Mouse (Mus musculus) heart, postnatal 0 days (tissue): ENCODE results near the gene Sirt1.

Source experiments
- CTCF ChIP-seq: IDR thresholded peaks from 2 replicates; pipeline ENCODE4 v1.5.1; 2016; ENCODE audit warnings: antibody characterized with exemption, control low read depth, low read depth
- EP300 ChIP-seq: IDR thresholded peaks from 2 replicates; pipeline ENCODE4 v1.6.1; 2016; ENCODE audit warnings: antibody characterized with exemption, low read depth

DNA sequence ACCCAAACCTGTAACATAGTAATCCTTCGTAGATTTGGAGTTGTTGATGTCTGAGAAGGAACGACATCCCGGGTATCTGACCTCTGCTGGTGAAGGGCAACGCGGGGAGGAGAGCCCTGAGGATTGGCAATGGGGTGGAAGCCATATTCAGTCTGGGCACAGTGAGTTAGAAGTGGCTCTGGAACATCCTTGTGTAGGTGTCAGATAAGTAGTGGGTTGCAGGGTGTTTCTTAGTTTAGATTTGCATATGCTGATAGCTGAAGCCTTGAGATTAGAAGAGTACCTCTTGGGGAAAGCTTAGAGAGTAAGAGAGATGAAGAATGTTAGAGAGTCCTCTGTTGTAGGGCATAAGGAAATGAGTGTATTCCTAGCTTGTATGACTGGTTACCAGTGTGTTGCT, 108.6 kb downstream of the Sirt1 start:
- TF ChIP-seq CTCF: no peak
- TF ChIP-seq EP300: no peak
